24 mouse cellular contexts compared by ENCODE assay signal in the genomic region with DNA sequence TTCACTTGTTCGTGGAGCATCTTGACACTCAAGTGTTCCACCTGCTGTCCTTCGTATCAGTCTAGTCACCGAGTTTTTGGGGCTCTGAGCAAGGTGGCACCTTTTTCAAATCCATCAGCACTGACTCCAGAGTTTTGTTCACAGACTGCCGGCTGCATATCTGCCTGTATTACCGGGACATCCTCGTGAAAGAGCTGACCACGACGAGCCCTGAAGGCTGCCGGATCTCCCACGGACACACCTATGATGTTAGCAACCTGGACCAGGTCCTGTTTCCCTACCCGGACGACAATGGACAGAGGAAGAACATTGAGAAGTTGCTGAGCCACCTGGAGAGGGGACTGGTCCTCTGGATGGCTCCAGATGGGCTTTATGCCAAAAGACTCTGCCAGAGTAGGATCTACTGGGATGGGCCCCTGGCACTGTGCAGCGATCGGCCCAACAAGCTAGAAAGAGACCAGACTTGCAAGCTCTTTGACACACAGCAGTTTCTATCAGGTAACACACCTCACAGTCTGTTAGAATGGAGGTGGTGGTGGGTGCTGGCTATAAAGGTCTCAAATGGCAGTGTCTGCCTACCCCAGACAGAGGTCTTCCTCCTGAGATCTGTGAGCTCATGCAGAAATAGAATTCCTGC. TPM values are rescaled to one million over a fixed set of nuclear protein-coding genes. Genes with fewer than 3 reads are reported as not detected.
"Had no signal": no experiment of that assay in that cellular context is flagged by ENCODE, and none has a peak within 500 bp of the region (broad histone marks: within the 10 kb centered on the region; RNA-seq: fewer than 3 reads in every experiment).

No protein-coding gene starts in this region.

- H3K36me3 ChIP-seq: heart, embryonic 10.5 days; heart, embryonic 12.5 days; hindbrain, embryonic 13.5 days; intestine, embryonic 15.5 days; limb, embryonic 10.5 days; limb, embryonic 12.5 days; liver, embryonic 12.5 days had no signal

- DNase-seq: gastrocnemius, postnatal 14 days; gastrocnemius, postnatal 36 days; heart, adult 18-20 months; heart, postnatal 10 days; heart, postnatal 36 days; kidney, adult 18-20 months; kidney, adult 8-10 months; kidney, postnatal 10 days; kidney, postnatal 25 days; kidney, postnatal 4 days; liver had no signal

- H3K4me2 ChIP-seq: heart, embryonic 12.5 days; hindbrain, embryonic 13.5 days; intestine, embryonic 15.5 days; limb, embryonic 12.5 days; liver, embryonic 12.5 days had no signal

- H3K9ac ChIP-seq: heart, embryonic 12.5 days; hindbrain, embryonic 13.5 days; intestine, embryonic 15.5 days; limb, embryonic 12.5 days; liver, embryonic 12.5 days; liver, embryonic 14.5 days had no signal

- H3K4me1 ChIP-seq: heart, embryonic 10.5 days; heart, embryonic 12.5 days; hindbrain, embryonic 13.5 days; intestine, embryonic 15.5 days; limb, embryonic 10.5 days; limb, embryonic 12.5 days; liver, embryonic 12.5 days had no signal

- H3K9me3 ChIP-seq: heart, embryonic 10.5 days; heart, embryonic 12.5 days; hindbrain, embryonic 13.5 days; intestine, embryonic 15.5 days; limb, embryonic 10.5 days; limb, embryonic 12.5 days; liver, embryonic 12.5 days had no signal

- ATAC-seq: hindbrain, embryonic 16.5 days; inflammation-experienced regulatory T-cells, adult 6 months; intestine, embryonic 15.5 days; intestine, postnatal 0 days; liver, embryonic 12.5 days had no signal

- H3K4me3 ChIP-seq: heart, embryonic 10.5 days; heart, embryonic 12.5 days; hindbrain, embryonic 13.5 days; intestine, embryonic 15.5 days; layer of hippocampus, adult 2 months; left cerebral cortex, adult 2 months; limb, embryonic 10.5 days; limb, embryonic 12.5 days; liver, embryonic 12.5 days had no signal

- H3K27ac ChIP-seq: heart, embryonic 10.5 days; hindbrain, embryonic 13.5 days; intestine, embryonic 15.5 days; layer of hippocampus, adult 2 months; left cerebral cortex, adult 2 months; limb, embryonic 10.5 days; limb, embryonic 12.5 days; liver, embryonic 12.5 days; liver, embryonic 14.5 days had no signal

RNA-seq across cellular contexts. Expression of a gene that starts 8.4 kb away (rescaled TPM):
- polyA plus RNA-seq: limb, embryonic 10.5 days; limb, embryonic 12.5 days; liver, embryonic 12.5 days had no signal
